Mouse (Mus musculus): ENCODE data around the gene Olfr850. TPM values are rescaled to one million over a fixed set of nuclear protein-coding genes. Genes with fewer than 3 reads are reported as not detected.

Olfr850 gene
- not detected in 2 replicates for polyA plus RNA-seq (2014; fragmentation: Nextera tagmentation; extraction: Ambion mirVana)

- ATAC-seq (ENCODE audit: low read depth), result no peak
- H3K27ac ChIP-seq (ENCODE audit: low read depth, low read length), result no peak within 1 kb of the TSS
These were observed at the start of gene Olfr850 for GRCm38 (mm10) chr9:19478148-19478547. TSS of gene Olfr850 (minus strand) at chr9:19478248.

DNA sequence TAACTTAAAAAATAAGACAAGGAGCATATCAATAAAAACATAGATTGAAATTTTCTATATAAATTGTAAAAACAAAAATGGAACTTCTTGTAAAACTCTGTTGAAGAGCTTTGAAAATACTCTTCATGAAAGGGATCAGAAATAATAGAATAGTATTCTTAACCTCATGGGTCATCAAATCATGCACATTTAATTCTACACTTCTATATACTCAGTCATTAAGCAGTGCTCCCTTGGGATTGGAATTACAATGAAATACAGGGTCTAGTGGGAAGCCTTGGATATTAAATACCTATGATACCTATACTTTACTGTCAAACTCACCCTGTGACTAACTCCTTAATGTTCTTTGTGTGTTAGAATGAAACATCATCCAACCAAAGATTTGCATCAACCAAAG lies 14.9 kb upstream of the Olfr850 start, which contains the start of gene Olfr851:
Olfr851 (plus strand) TSS at position 301 of the 400 bp plus-strand sequence.
- H3K4me3 ChIP-seq (ENCODE audit: low read depth, low read length), result no peak within 1 kb of the TSS
- H3K27me3 ChIP-seq (ENCODE audit: control insufficient read depth, insufficient read depth, low read length), result no peaks in the 10 kb centered on the region
- no peak for ATAC-seq (ENCODE audit: low read depth)

More at GRCm38 (mm10) chr9:19478148-19478547, at the start of gene Olfr850:
- no peak within 1 kb of the TSS for H3K4me2 ChIP-seq (ENCODE audit: low read depth, low read length)
- no peaks in the 10 kb centered on the region for H3K36me3 ChIP-seq (ENCODE audit: control insufficient read depth, insufficient read depth, low read length)
- H3K9ac ChIP-seq (replicated peaks; ENCODE audit: low read depth, low read length), result no peak within 1 kb of the TSS
- H3K9me3 ChIP-seq (ENCODE audit: control insufficient read depth, low read length), result no peaks in the 10 kb centered on the region
- H3K4me1 ChIP-seq (ENCODE audit: control insufficient read depth, insufficient read depth, low read length), result no peaks in the 10 kb centered on the region
- no peaks in the 10 kb centered on the region for H3K27me3 ChIP-seq (ENCODE audit: control insufficient read depth, insufficient read depth, low read length)
- no peak within 1 kb of the TSS for H3K4me3 ChIP-seq (ENCODE audit: low read depth, low read length)

DNA sequence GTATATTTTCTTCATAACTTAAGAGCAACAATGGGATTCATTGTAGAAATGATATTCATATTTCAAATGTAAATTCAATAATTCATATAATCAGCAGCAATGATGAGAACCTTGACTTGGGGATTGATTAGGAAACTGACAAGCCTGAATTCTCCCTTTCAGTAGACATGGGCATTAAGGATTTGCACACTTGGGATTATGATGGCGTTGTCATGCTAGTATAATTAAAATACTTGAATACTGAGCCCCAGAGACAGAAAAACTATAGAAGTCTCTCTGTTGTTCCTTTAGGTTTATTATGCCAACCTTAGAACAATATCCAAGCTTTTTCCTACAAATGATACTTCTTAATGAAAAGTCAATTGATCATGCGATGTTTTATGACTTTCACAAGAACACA lies 38.1 kb downstream of the Olfr850 start, which contains the start of gene Olfr849:
Olfr849 (plus strand) TSS at position 301 of the 400 bp plus-strand sequence.
- Histone ChIP-seq H3K27me3 (ENCODE audit: control insufficient read depth, insufficient read depth, low read length) (no peaks in the 10 kb centered on the region), H3K4me2 (ENCODE audit: low read depth, low read length) (no peak within 1 kb of the TSS), H3K9ac (replicated peaks; ENCODE audit: low read depth, low read length) (no peak within 1 kb of the TSS), H3K4me1 (ENCODE audit: control insufficient read depth, insufficient read depth, low read length) (no peaks in the 10 kb centered on the region), H3K4me3 (ENCODE audit: low read depth, low read length) (no peak within 1 kb of the TSS), H3K36me3 (ENCODE audit: control insufficient read depth, insufficient read depth, low read length) (no peaks in the 10 kb centered on the region), H3K27ac (ENCODE audit: low read depth, low read length) (no peak within 1 kb of the TSS), H3K9me3 (ENCODE audit: control insufficient read depth, low read length) (no peaks in the 10 kb centered on the region; the same call in none of the 2 replicates)
- no peak for ATAC-seq (ENCODE audit: low read depth)
- 77% methylated on average over 2 of the region's 2 CpGs for WGBS

More for the DNA sequence above, 14.9 kb upstream of the Olfr850 start, which contains the start of gene Olfr851:
- Histone ChIP-seq H3K4me1 (ENCODE audit: control insufficient read depth, insufficient read depth, low read length) (no peaks in the 10 kb centered on the region), H3K36me3 (ENCODE audit: control insufficient read depth, insufficient read depth, low read length) (no peaks in the 10 kb centered on the region), H3K9me3 (ENCODE audit: control insufficient read depth, low read length) (no peaks in the 10 kb centered on the region), H3K4me2 (ENCODE audit: low read depth, low read length) (no peak within 1 kb of the TSS), H3K9ac (replicated peaks; ENCODE audit: low read depth, low read length) (no peak within 1 kb of the TSS), H3K27ac (ENCODE audit: low read depth, low read length) (no peak within 1 kb of the TSS)

Other genes starting within 250 kb of the Olfr850 start
- not detected in 2 replicates for gene Olfr843, start 226.3 kb downstream of the Olfr850 start, polyA plus RNA-seq (2014; fragmentation: Nextera tagmentation; extraction: Ambion mirVana)
- not detected in 2 replicates for gene Olfr844, start 161.9 kb downstream of the Olfr850 start, polyA plus RNA-seq (2014; fragmentation: Nextera tagmentation; extraction: Ambion mirVana)
- gene Olfr845, start 141.8 kb downstream of the Olfr850 start, polyA plus RNA-seq (2014; fragmentation: Nextera tagmentation; extraction: Ambion mirVana), result not detected in 2 replicates
- not detected in 2 replicates for gene Olfr846, start 114.2 kb downstream of the Olfr850 start, polyA plus RNA-seq (2014; fragmentation: Nextera tagmentation; extraction: Ambion mirVana)
- gene Olfr847, start 99.6 kb downstream of the Olfr850 start, polyA plus RNA-seq (2014; fragmentation: Nextera tagmentation; extraction: Ambion mirVana), result not detected in 2 replicates
- not detected in 2 replicates for gene Olfr849, start 38.0 kb downstream of the Olfr850 start, polyA plus RNA-seq (2014; fragmentation: Nextera tagmentation; extraction: Ambion mirVana)
- not detected in 2 replicates for gene Olfr851, start 15.0 kb upstream of the Olfr850 start, polyA plus RNA-seq (2014; fragmentation: Nextera tagmentation; extraction: Ambion mirVana)
- gene Olfr853, start 62.8 kb upstream of the Olfr850 start, polyA plus RNA-seq (2014; fragmentation: Nextera tagmentation; extraction: Ambion mirVana), result not detected in 2 replicates
- not detected in 2 replicates for gene Olfr854, start 89.1 kb upstream of the Olfr850 start, polyA plus RNA-seq (2014; fragmentation: Nextera tagmentation; extraction: Ambion mirVana)
- not detected in 2 replicates for gene Olfr855, start 104.4 kb upstream of the Olfr850 start, polyA plus RNA-seq (2014; fragmentation: Nextera tagmentation; extraction: Ambion mirVana)
- 37.6 and 41.8 TPM in 2 replicates for gene Zfp317, start 143.9 kb upstream of the Olfr850 start, polyA plus RNA-seq (2014; fragmentation: Nextera tagmentation; extraction: Ambion mirVana)
- not detected in 2 replicates for gene Olfr857, start 231.2 kb upstream of the Olfr850 start, polyA plus RNA-seq (2014; fragmentation: Nextera tagmentation; extraction: Ambion mirVana)